ENCODE assay signal across 28 mouse cellular contexts in the genomic region with DNA sequence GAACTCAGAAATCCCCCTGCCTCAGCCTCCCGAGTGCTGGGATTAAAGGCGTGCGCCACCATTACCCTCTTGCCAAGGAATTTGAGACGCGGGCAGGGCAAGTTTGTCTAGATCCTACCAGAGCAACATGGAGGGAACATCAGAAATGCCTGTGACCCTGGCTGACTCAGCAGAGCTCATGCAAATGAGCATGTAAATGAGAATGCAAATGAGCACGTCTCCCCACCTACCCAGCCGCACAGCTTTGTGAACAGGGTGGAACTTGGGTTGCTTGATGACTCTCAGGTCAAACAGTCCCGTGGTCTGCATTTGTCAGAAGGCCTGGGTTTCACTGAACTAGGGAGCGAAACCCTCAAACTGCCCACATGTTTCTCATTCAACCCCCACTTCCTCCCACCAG. TPM values are rescaled to one million over a fixed set of nuclear protein-coding genes. Genes with fewer than 3 reads are reported as not detected.
DNase-seq lines count a peak whose midpoint lies in the region; ATAC-seq and TF ChIP-seq lines count a peak whose summit lies in the region.
"Had no signal": no experiment of that assay in that cellular context is flagged by ENCODE, and none has a peak within 500 bp of the region (broad histone marks: within the 10 kb centered on the region; RNA-seq: fewer than 3 reads in every experiment).

No protein-coding gene starts in this region.

- no peaks in the 10 kb centered on the region for H3K36me3 ChIP-seq in E14TG2a.4 (ENCODE audit: insufficient read depth, low read length)
- no peaks in the 10 kb centered on the region for H3K36me3 ChIP-seq in ES-E14 (ENCODE audit: control insufficient read depth, insufficient read depth, low read length, poor library complexity, severe bottlenecking)
- H3K36me3 ChIP-seq in forebrain, postnatal 0 days (ENCODE audit: insufficient read depth) = no peaks in the 10 kb centered on the region
- H3K36me3 ChIP-seq: embryonic facial prominence, embryonic 12.5 days; embryonic facial prominence, embryonic 15.5 days; heart, embryonic 12.5 days; heart, embryonic 15.5 days; hindbrain, embryonic 10.5 days had no signal

- no peaks in the 10 kb centered on the region for H3K27me3 ChIP-seq in E14TG2a.4 (ENCODE audit: insufficient read depth, low read length)
- H3K27me3 ChIP-seq in forebrain, postnatal 0 days (ENCODE audit: insufficient read depth, low read length) = no peaks in the 10 kb centered on the region
- H3K27me3 ChIP-seq: embryonic facial prominence, embryonic 12.5 days; embryonic facial prominence, embryonic 15.5 days; heart, embryonic 12.5 days; heart, embryonic 15.5 days had no signal

- 83% methylated on average over 9 of the region's 9 CpGs for WGBS in forebrain, postnatal 0 days

- H3K27ac ChIP-seq in ES-E14 (ENCODE audit: insufficient read depth, low read depth, low read length, poor library complexity, severe bottlenecking) = peak overlapping the region; percentile 67
- H3K27ac ChIP-seq in forebrain, postnatal 0 days (ENCODE audit: low read depth, low read length) = no peak overlapping the region
- H3K27ac ChIP-seq: embryonic facial prominence, embryonic 12.5 days; embryonic facial prominence, embryonic 15.5 days; heart, embryonic 15.5 days; hindbrain, embryonic 10.5 days; hindbrain, embryonic 14.5 days; hindbrain, postnatal 0 days had no signal

- no peak for ATAC-seq in forebrain, postnatal 0 days
- ATAC-seq: activated CD4-positive, CD25-positive, alpha-beta regulatory T cell, adult 4 months; forebrain, embryonic 14.5 days; hindbrain, postnatal 0 days; inflammation-experienced regulatory T-cells, adult 6 months; intestine, embryonic 16.5 days had no signal

- TF ChIP-seq CTCF in E14TG2a.4 (conservative IDR thresholded peaks at IDR 0.05; ENCODE audit: low read length) = no peak
- no peak for TF ChIP-seq CTCF in forebrain, postnatal 0 days (IDR thresholded peaks at IDR 0.05; ENCODE audit: low read depth)

- H3K4me3 ChIP-seq in E14TG2a.4 (replicated peaks; ENCODE audit: low read length) (peak overlapping the region; percentile 45), ES-E14 (ENCODE audit: insufficient read depth in 1 of 2, low read depth in 1 of 2, low read length in 2 of 2, poor library complexity in 1 of 2, severe bottlenecking in 1 of 2) (peak overlapping the region; percentile 26 to 51)
- no peak overlapping the region for H3K4me3 ChIP-seq in forebrain, postnatal 0 days (ENCODE audit: low read depth, low read length)
- H3K4me3 ChIP-seq: embryonic facial prominence, embryonic 12.5 days; embryonic facial prominence, embryonic 15.5 days; heart, embryonic 12.5 days; heart, embryonic 15.5 days; hindbrain, embryonic 10.5 days had no signal

- DNase-seq in ES-E14 (ENCODE audit: low read depth, low spot score) (peak; percentile 70), WW6 (ENCODE audit: low read depth, low spot score) (peak; percentile 60)
- no peak for DNase-seq in forebrain, postnatal 0 days
- no peak for DNase-seq in cerebellum, adult 9-10 months
- no peak for DNase-seq in cerebellum, postnatal 10 days
- DNase-seq: adrenal gland, adult 8-10 months; adrenal gland, postnatal 25 days; cerebellum, adult 11-12 months; cerebellum, adult 8-10 months; cerebellum, postnatal 25 days; gastrocnemius, postnatal 14 days; heart, adult 11 months; heart, postnatal 10 days; heart, postnatal 36 days; kidney, adult 18-20 months; kidney, adult 9 months had no signal

- H3K9ac ChIP-seq in ES-E14 (ENCODE audit: insufficient read depth, low read depth, low read length, poor library complexity, severe bottlenecking) = peak overlapping the region; percentile 62; the same call in 1 of the 2 replicates
- H3K9ac ChIP-seq in forebrain, postnatal 0 days = no peak overlapping the region
- H3K9ac ChIP-seq: embryonic facial prominence, embryonic 12.5 days; embryonic facial prominence, embryonic 15.5 days; heart, embryonic 12.5 days; heart, embryonic 15.5 days; hindbrain, embryonic 14.5 days had no signal

- H3K4me2 ChIP-seq in forebrain, postnatal 0 days (ENCODE audit: low read depth) = no peak overlapping the region
- H3K4me2 ChIP-seq: embryonic facial prominence, embryonic 12.5 days; embryonic facial prominence, embryonic 15.5 days; heart, embryonic 12.5 days; heart, embryonic 15.5 days; hindbrain, embryonic 14.5 days had no signal

- H3K9me3 ChIP-seq in E14TG2a.4 (ENCODE audit: low read length) (no peaks in the 10 kb centered on the region), ES-E14 (ENCODE audit: control insufficient read depth, insufficient read depth, low read depth, low read length) (no peaks in the 10 kb centered on the region)
- no peaks in the 10 kb centered on the region for H3K9me3 ChIP-seq in forebrain, postnatal 0 days (ENCODE audit: low read length)
- H3K9me3 ChIP-seq: embryonic facial prominence, embryonic 12.5 days; embryonic facial prominence, embryonic 15.5 days; heart, embryonic 12.5 days; heart, embryonic 15.5 days; hindbrain, embryonic 10.5 days had no signal

- in situ Hi-C loops in ES-E14 (cut with MboI; ENCODE audit: low sequenced_read_pairs in 2 of 2, unreplicated experiment in 2 of 2) = no loop called here

- H3K4me1 ChIP-seq in E14TG2a.4 (replicated peaks; ENCODE audit: low read depth, low read length) = peaks cover 29% of the 10 kb centered on the region
- H3K4me1 ChIP-seq in ES-E14 (ENCODE audit: control insufficient read depth in 2 of 2, insufficient read depth in 2 of 2, low read length in 2 of 2, poor library complexity in 1 of 2) = peaks cover 0 to 6% of the 10 kb centered on the region in 2 experiments; a peak in 1 of 4 replicates
- H3K4me1 ChIP-seq in forebrain, postnatal 0 days (ENCODE audit: insufficient read depth) = no peaks in the 10 kb centered on the region
- H3K4me1 ChIP-seq: embryonic facial prominence, embryonic 12.5 days; embryonic facial prominence, embryonic 15.5 days; heart, embryonic 12.5 days; heart, embryonic 15.5 days; hindbrain, embryonic 10.5 days had no signal

TF ChIP-seq in ES-E14, 5 proteins besides CTCF, POLR2A, EP300 and RAD21:
- TF ChIP-seq ZNF384 (IDR thresholded peaks at IDR 0.05; ENCODE audit: low read depth, low read length) (no peak), MAFK (IDR thresholded peaks at IDR 0.05; ENCODE audit: insufficient read depth, low read depth, low read length) (peak; percentile 99)
TF ChIP-seq in ES-E14: peak in this region for 1.

RNA-seq across cellular contexts. Expression of gene Fam136a, which starts 42.5 kb away (rescaled TPM):
- total RNA-seq in ES-E14 (2012; rRNA removed) = 100 and 116 TPM in 2 replicates
- total RNA-seq in forebrain, postnatal 0 days (2014; rRNA removed) = 65.9 and 85.8 TPM in 2 replicates
- 75.1 and 75.2 TPM in 2 replicates for polyA plus RNA-seq in forebrain, postnatal 0 days (2015; fragmentation: Nextera tagmentation; extraction: Ambion mirVana)

RNA-seq across cellular contexts. Expression of gene Snrpg, which starts 48.1 kb away (rescaled TPM):
- 672 and 786 TPM in 2 replicates for total RNA-seq in ES-E14 (2012; rRNA removed)
- 72.0 and 101 TPM in 2 replicates for total RNA-seq in forebrain, postnatal 0 days (2014; rRNA removed)
- 308 and 448 TPM in 2 replicates for polyA plus RNA-seq in forebrain, postnatal 0 days (2015; fragmentation: Nextera tagmentation; extraction: Ambion mirVana)

Comparison
In these comparisons a context has a peak if more than half of its experiments do, and no peak if none do; other contexts are left out.
1. DNase-seq: peak in ES-E14 (single experiment) and WW6 (single experiment); none in forebrain, postnatal 0 days (single experiment), cerebellum, adult 9-10 months (single experiment) and cerebellum, postnatal 10 days (0 of 2).